Mouse (Mus musculus) G1E (cell line): Measurements from ENCODE around the gene Zan.

Experiments
- CTCF ChIP-seq: IDR thresholded peaks from 2 replicates; pipeline ENCODE4 v1.5.1; 2012; ENCODE audit warnings: low read depth, low read length, inconsistent platforms, mixed read lengths
- GATA1 ChIP-seq: IDR thresholded peaks from 2 replicates; pipeline ENCODE4 v1.6.1; 2012; ENCODE audit warnings: borderline replicate concordance, low read length, inconsistent platforms, mixed read lengths
- POLR2AphosphoS5 ChIP-seq: IDR thresholded peaks from 2 replicates; pipeline ENCODE4 v1.6.1; 2012; ENCODE audit warnings: low read depth, low read length, inconsistent platforms; ENCODE audit not compliant: insufficient replicate concordance
- TAL1 ChIP-seq: conservative IDR thresholded peaks from 2 replicates; pipeline ENCODE4 v1.6.1; 2012; ENCODE audit warnings: low read depth, low read length, inconsistent platforms, mixed read lengths

- peak; percentile 46; the same call in 1 of the 2 replicates for TF ChIP-seq CTCF
- TF ChIP-seq TAL1, result no peak
- no peak for TF ChIP-seq POLR2AphosphoS5
- TF ChIP-seq GATA1, result no peak
Measured at GRCm38 (mm10) chr5:137518436-137518835, 41.6 kb upstream of the Zan start, which contains the start of gene Gigyf1.
